Mouse (Mus musculus): ENCODE results near the gene Mrgprb3. TPM values are rescaled to one million over a fixed set of nuclear protein-coding genes. Genes with fewer than 3 reads are reported as not detected.

Mrgprb3 gene
- not detected in 2 replicates for polyA plus RNA-seq (2016; fragmentation: Nextera tagmentation; extraction: Ambion mirVana)

- Histone ChIP-seq H3K27me3 (no peaks in the 10 kb centered on the region), H3K4me3 (no peak within 1 kb of the TSS), H3K36me3 (no peaks in the 10 kb centered on the region), H3K9ac (no peak within 1 kb of the TSS), H3K9me3 (no peaks in the 10 kb centered on the region), H3K27ac (no peak within 1 kb of the TSS), H3K4me1 (no peaks in the 10 kb centered on the region), H3K4me2 (replicated peaks) (no peak within 1 kb of the TSS)
- WGBS: 91% methylated on average over 2 of the region's 2 CpGs
- no peak for ATAC-seq (ENCODE audit: insufficient number of reproducible peaks, insufficient read depth, low FRiP score, low TSS enrichment)
These were observed at the start of gene Mrgprb3 for GRCm38 (mm10) chr7:48643711-48644110. Gene Mrgprb3 (minus strand): TSS chr7:48643811.

Other genes starting within 250 kb of the Mrgprb3 start
- gene Mrgprb1, start 187.5 kb downstream of the Mrgprb3 start, polyA plus RNA-seq (2016; fragmentation: Nextera tagmentation; extraction: Ambion mirVana): not detected in 2 replicates
- gene Mrgprx2, start 144.5 kb downstream of the Mrgprb3 start, polyA plus RNA-seq (2016; fragmentation: Nextera tagmentation; extraction: Ambion mirVana): not detected in 2 replicates
- not detected in 2 replicates for gene Mrgprb2, start 85.7 kb downstream of the Mrgprb3 start, polyA plus RNA-seq (2016; fragmentation: Nextera tagmentation; extraction: Ambion mirVana)
- gene Zdhhc13, start 145.2 kb upstream of the Mrgprb3 start, polyA plus RNA-seq (2016; fragmentation: Nextera tagmentation; extraction: Ambion mirVana): 30.4 and 31.2 TPM in 2 replicates
- 2.8 and 6.0 TPM in 2 replicates for gene Csrp3, start 204.2 kb upstream of the Mrgprb3 start, polyA plus RNA-seq (2016; fragmentation: Nextera tagmentation; extraction: Ambion mirVana)
- 11.9 and 15.1 TPM in 2 replicates for gene E2f8, start 237.8 kb upstream of the Mrgprb3 start, polyA plus RNA-seq (2016; fragmentation: Nextera tagmentation; extraction: Ambion mirVana)